ENCODE assay signal across 8 mouse cellular contexts in genomic region chr7:78579461-78580234, GRCm38 (mm10).
DNase-seq lines count a peak whose midpoint lies in the region; ATAC-seq and TF ChIP-seq lines count a peak whose summit lies in the region.

No protein-coding gene starts in this region.

- no peak overlapping the region for H3K9ac ChIP-seq in heart, postnatal 0 days (replicated peaks; ENCODE audit: low read depth, low read length)

- H3K4me1 ChIP-seq in heart, postnatal 0 days (ENCODE audit: control insufficient read depth, insufficient read depth): 0 out of 2 replicates have a peak, but pooled peaks cover 6% of the 10 kb centered on the region

- 8% methylated on average over 13 of the region's 13 CpGs for WGBS in heart, postnatal 0 days

- peak; percentile 40 for TF ChIP-seq CTCF in left cerebral cortex, adult 2 months (IDR thresholded peaks at IDR 0.05)
- peak; percentile 34 for TF ChIP-seq CTCF in heart, postnatal 0 days (IDR thresholded peaks at IDR 0.05; ENCODE audit: low read depth)

- peak overlapping the region; percentile 86 for H3K4me3 ChIP-seq in left cerebral cortex, adult 2 months
- peak overlapping the region; percentile 59 for H3K4me3 ChIP-seq in heart, postnatal 0 days (ENCODE audit: low read depth, low read length)

- TF ChIP-seq EP300 in heart, postnatal 0 days (IDR thresholded peaks at IDR 0.05; ENCODE audit: low read depth): no peak

- no peak for ATAC-seq in heart, postnatal 0 days (ENCODE audit: insufficient read depth, low read depth)
- ATAC-seq in erythroid progenitor cell, adult 5-6 weeks (replicated peaks; ENCODE audit: low FRiP score, poor library complexity, severe bottlenecking): no peak

- H3K27me3 ChIP-seq in heart, postnatal 0 days (ENCODE audit: control insufficient read depth, insufficient read depth, low read length): peaks cover 94% of the 10 kb centered on the region

- DNase-seq in left cerebral cortex, adult 2 months (ENCODE audit: extremely low spot score in 1 of 2, low spot score in 2 of 2): no peak
- DNase-seq in left cerebral cortex, adult 11 months (ENCODE audit: low spot score): no peak
- DNase-seq in R1 (ENCODE audit: low read depth, low spot score): peak; percentile 34
- peak; percentile 83 for DNase-seq in cerebellum, adult 9-11 months
- DNase-seq in heart, postnatal 0 days (ENCODE audit: low spot score): no peak
- peak; percentile 42 for DNase-seq in mesoderm, embryonic 11.5 days (ENCODE audit: low read depth, low spot score)
- peak; percentile 77 for DNase-seq in thymus, postnatal 4 days

- intact Hi-C loops in left cerebral cortex, adult 2 months (cut with DNase I): loop anchor here (5.0 to 10.0 kb wide), 3 partner anchors 252 to 1447 kb away; partner anchors contain the start of gene Aen

- H3K27ac ChIP-seq in left cerebral cortex, adult 2 months: peak overlapping the region; percentile 92
- H3K27ac ChIP-seq in heart, postnatal 0 days (ENCODE audit: low read depth): no peak overlapping the region

- no peaks in the 10 kb centered on the region for H3K9me3 ChIP-seq in heart, postnatal 0 days (replicated peaks; ENCODE audit: control insufficient read depth, low read length)

- peak overlapping the region; percentile 76 for H3K4me2 ChIP-seq in heart, postnatal 0 days (ENCODE audit: low read depth, low read length)

- H3K36me3 ChIP-seq in heart, postnatal 0 days (replicated peaks; ENCODE audit: control insufficient read depth, insufficient read depth, low read length): no peaks in the 10 kb centered on the region

Comparison
In these comparisons a context has a peak if more than half of its experiments do, and no peak if none do; other contexts are left out.
1. DNase-seq: peak in R1 (single experiment), cerebellum, adult 9-11 months (single experiment), mesoderm, embryonic 11.5 days (single experiment) and thymus, postnatal 4 days (single experiment); none in left cerebral cortex, adult 2 months (0 of 2), left cerebral cortex, adult 11 months (single experiment) and heart, postnatal 0 days (single experiment).